9 mouse cellular contexts compared by ENCODE assay signal in the genomic region with DNA sequence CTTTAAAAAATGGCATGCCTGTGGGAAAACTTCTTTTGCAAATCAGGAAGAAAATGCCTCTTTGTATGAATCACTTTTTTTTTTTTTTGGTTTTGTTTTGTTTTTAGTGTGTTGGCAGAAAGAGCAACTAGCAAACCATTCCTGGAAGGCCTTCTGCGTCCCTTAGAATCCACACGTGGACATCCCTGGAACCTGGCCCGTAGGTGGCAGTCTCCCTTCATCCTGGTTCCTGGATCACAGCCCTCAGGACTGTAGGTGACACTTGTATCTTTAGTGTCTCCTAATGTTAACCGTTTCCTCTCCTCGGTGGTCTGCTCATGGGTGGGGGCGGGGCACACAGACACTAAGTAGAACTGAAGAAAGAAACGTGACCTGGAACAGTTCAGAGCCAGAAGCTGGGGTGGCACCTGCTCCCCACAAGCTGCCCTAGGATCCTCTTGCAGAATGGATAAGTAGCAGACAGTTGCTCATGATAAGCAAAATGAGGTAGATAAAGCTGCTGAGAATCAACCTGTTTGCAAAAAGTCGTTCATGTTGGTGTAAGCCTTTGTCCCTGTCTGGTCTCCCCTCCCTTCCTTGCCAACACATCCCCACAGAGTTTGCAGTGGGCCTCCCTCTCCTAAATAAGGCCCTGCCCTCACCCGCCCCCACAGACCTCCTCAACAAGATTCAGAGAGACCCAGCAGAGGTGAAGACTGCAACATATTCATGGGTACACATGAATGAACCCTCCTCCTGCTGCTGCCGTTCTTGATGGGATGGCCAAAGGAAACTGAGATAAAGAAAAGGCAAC. TPM values are rescaled to one million over a fixed set of nuclear protein-coding genes. Genes with fewer than 3 reads are reported as not detected.
DNase-seq lines count a peak whose midpoint lies in the region; ATAC-seq and TF ChIP-seq lines count a peak whose summit lies in the region.
"Had no signal": no experiment of that assay in that cellular context is flagged by ENCODE, and none has a peak within 500 bp of the region (broad histone marks: within the 10 kb centered on the region; RNA-seq: fewer than 3 reads in every experiment).

No protein-coding gene starts in this region.

- no peak overlapping the region for H3K9ac ChIP-seq in hindbrain, embryonic 11.5 days (ENCODE audit: low read depth, low read length)
- no peak overlapping the region for H3K9ac ChIP-seq in midbrain, postnatal 0 days (replicated peaks; ENCODE audit: low read length, poor library complexity, severe bottlenecking)
- H3K9ac ChIP-seq: embryonic facial prominence, embryonic 12.5 days; lung, embryonic 15.5 days had no signal

- H3K4me2 ChIP-seq in hindbrain, embryonic 11.5 days (replicated peaks; ENCODE audit: low read depth, low read length), result 0 out of 2 replicates have a peak overlapping the region, but pooled peaks have one; percentile 6
- H3K4me2 ChIP-seq in midbrain, postnatal 0 days (ENCODE audit: low read depth, low read length, poor library complexity, severe bottlenecking), result no peak overlapping the region
- H3K4me2 ChIP-seq: embryonic facial prominence, embryonic 12.5 days; lung, embryonic 15.5 days had no signal

- 30% methylated on average over 10 of the region's 10 CpGs for WGBS in hindbrain, embryonic 11.5 days
- WGBS in midbrain, postnatal 0 days, result 22% methylated on average over 10 of the region's 10 CpGs

- DNase-seq in NIH3T3 (ENCODE audit: low read depth) (peak; percentile 72), liver (peak; percentile 44)
- peak; percentile 24 for DNase-seq in hindbrain, embryonic 11.5 days (ENCODE audit: low spot score)
- DNase-seq in midbrain, postnatal 0 days (ENCODE audit: low spot score), result peak; percentile 72
- DNase-seq in layer of hippocampus, postnatal 14 days (ENCODE audit: low spot score in 2 of 2), result no peak

- H3K4me1 ChIP-seq in E14TG2a.4 (replicated peaks; ENCODE audit: low read depth, low read length), result peaks cover 39% of the 10 kb centered on the region
- H3K4me1 ChIP-seq in cortical plate, adult 2 months (ENCODE audit: control insufficient read depth, insufficient read depth, low read length), result no peaks in the 10 kb centered on the region
- peaks cover 9% of the 10 kb centered on the region; the same call in 1 of the 2 replicates for H3K4me1 ChIP-seq in hindbrain, embryonic 11.5 days (replicated peaks; ENCODE audit: control insufficient read depth, insufficient read depth, low read length)
- no peaks in the 10 kb centered on the region for H3K4me1 ChIP-seq in midbrain, postnatal 0 days (ENCODE audit: insufficient read depth, low read length)

- H3K9me3 ChIP-seq in E14TG2a.4 (ENCODE audit: low read length), result no peaks in the 10 kb centered on the region
- H3K9me3 ChIP-seq in hindbrain, embryonic 11.5 days (ENCODE audit: control insufficient read depth, low read length), result no peaks in the 10 kb centered on the region
- no peaks in the 10 kb centered on the region for H3K9me3 ChIP-seq in midbrain, postnatal 0 days (ENCODE audit: low read length)
- H3K9me3 ChIP-seq: embryonic facial prominence, embryonic 12.5 days; lung, embryonic 15.5 days had no signal

- H3K36me3 ChIP-seq in E14TG2a.4 (ENCODE audit: insufficient read depth, low read length), result no peaks in the 10 kb centered on the region
- no peaks in the 10 kb centered on the region for H3K36me3 ChIP-seq in hindbrain, embryonic 11.5 days (ENCODE audit: control insufficient read depth, insufficient read depth, low read length)
- no peaks in the 10 kb centered on the region for H3K36me3 ChIP-seq in midbrain, postnatal 0 days (ENCODE audit: insufficient read depth, low read length)
- H3K36me3 ChIP-seq: embryonic facial prominence, embryonic 12.5 days; lung, embryonic 15.5 days had no signal

- no peak overlapping the region for H3K27ac ChIP-seq in cortical plate, adult 2 months (ENCODE audit: insufficient read depth, low read length)
- peak overlapping the region; percentile 47; the same call in 1 of the 2 replicates for H3K27ac ChIP-seq in hindbrain, embryonic 11.5 days (ENCODE audit: low read depth, low read length)
- H3K27ac ChIP-seq in midbrain, postnatal 0 days (ENCODE audit: low read depth, low read length), result no peak overlapping the region
- H3K27ac ChIP-seq: embryonic facial prominence, embryonic 12.5 days; lung, embryonic 15.5 days had no signal

- no peaks in the 10 kb centered on the region for H3K27me3 ChIP-seq in E14TG2a.4 (ENCODE audit: insufficient read depth, low read length)
- no peaks in the 10 kb centered on the region for H3K27me3 ChIP-seq in hindbrain, embryonic 11.5 days (ENCODE audit: control insufficient read depth, insufficient read depth, low read length)
- no peaks in the 10 kb centered on the region; the same call in 1 of the 2 replicates for H3K27me3 ChIP-seq in midbrain, postnatal 0 days (ENCODE audit: insufficient read depth, low read length)
- H3K27me3 ChIP-seq: embryonic facial prominence, embryonic 12.5 days; lung, embryonic 15.5 days had no signal

- TF ChIP-seq POLR2A in cortical plate, adult 2 months (IDR thresholded peaks at IDR 0.05; ENCODE audit: extremely low read depth, insufficient read depth, low read length), result no peak

- 0 out of 2 replicates have a peak, but pooled peaks have one; percentile 10 for TF ChIP-seq CTCF in E14TG2a.4 (conservative IDR thresholded peaks at IDR 0.05; ENCODE audit: low read length)
- TF ChIP-seq CTCF in cortical plate, adult 2 months (IDR thresholded peaks at IDR 0.05; ENCODE audit: extremely low read depth, insufficient read depth, low read length), result peak; percentile 51
- TF ChIP-seq CTCF in midbrain, postnatal 0 days (IDR thresholded peaks at IDR 0.05), result peak; percentile 72

- ATAC-seq in hindbrain, embryonic 11.5 days (ENCODE audit: low FRiP score), result peak; percentile 67
- peak; percentile 18; the same call in 1 of the 2 replicates for ATAC-seq in midbrain, postnatal 0 days (ENCODE audit: low FRiP score)

- H3K4me3 ChIP-seq in E14TG2a.4 (replicated peaks; ENCODE audit: low read length), result no peak overlapping the region
- no peak overlapping the region for H3K4me3 ChIP-seq in cortical plate, adult 2 months (ENCODE audit: insufficient read depth, low read length)
- H3K4me3 ChIP-seq in hindbrain, embryonic 11.5 days (ENCODE audit: low read depth, low read length), result no peak overlapping the region
- H3K4me3 ChIP-seq in midbrain, postnatal 0 days (ENCODE audit: low read depth, low read length), result no peak overlapping the region
- H3K4me3 ChIP-seq: embryonic facial prominence, embryonic 12.5 days; lung, embryonic 15.5 days had no signal

RNA-seq across cellular contexts. Expression of a gene that starts 52.6 kb away (rescaled TPM):
- 14.4 and 14.5 TPM in 2 replicates for polyA plus RNA-seq in cortical plate, adult 2 months (2012; rRNA removed)
- polyA plus RNA-seq in hindbrain, embryonic 11.5 days (2014; fragmentation: Nextera tagmentation; extraction: Ambion mirVana), result 3.0 and 3.2 TPM in 2 replicates
- 6.3 and 8.7 TPM in 2 replicates for total RNA-seq in midbrain, postnatal 0 days (2014; rRNA removed)
- 11.4 and 13.6 TPM in 2 replicates for polyA plus RNA-seq in midbrain, postnatal 0 days (2015; fragmentation: Nextera tagmentation; extraction: Ambion mirVana)
- 1 to 10 TPM; 8.6 to 9.1 TPM for total RNA-seq in layer of hippocampus, postnatal 14 days (2021)

Comparison
In these comparisons a context has a peak if more than half of its experiments do, and no peak if none do; other contexts are left out.
1. CTCF ChIP-seq: peak in every context shown above with its lines; median percentile 72 in midbrain, postnatal 0 days; 51 in cortical plate, adult 2 months; 10 in E14TG2a.4.
2. DNase-seq: peak in NIH3T3 (single experiment), hindbrain, embryonic 11.5 days (single experiment), liver (single experiment) and midbrain, postnatal 0 days (single experiment); none in layer of hippocampus, postnatal 14 days (0 of 2).